Mouse (Mus musculus): ENCODE results near the gene Tbpl1. TPM values are rescaled to one million over a fixed set of nuclear protein-coding genes. Genes with fewer than 3 reads are reported as not detected.

Gene Tbpl1
- polyA plus RNA-seq, 1 experiment from 2014 or later = 52.6 TPM

GRCm38 (mm10) chr10:22660286-22661000 lies 71.3 kb downstream of the Tbpl1 start:
- H3K4me2 ChIP-seq (ENCODE audit: low read length) = no peak overlapping the region
- 85% methylated on average over 5 of the region's 5 CpGs for WGBS
- H3K36me3 ChIP-seq (ENCODE audit: control insufficient read depth, insufficient read depth, low read length) = no peaks in the 10 kb centered on the region
- H3K4me1 ChIP-seq (replicated peaks; ENCODE audit: control insufficient read depth, insufficient read depth, low read length) = no peaks in the 10 kb centered on the region
- H3K9ac ChIP-seq (ENCODE audit: low read length) = no peak overlapping the region
- H3K4me3 ChIP-seq (ENCODE audit: low read depth, low read length) = no peak overlapping the region
- H3K27me3 ChIP-seq (replicated peaks; ENCODE audit: control insufficient read depth, insufficient read depth, low read length) = no peaks in the 10 kb centered on the region
- ATAC-seq (replicated peaks; ENCODE audit: low FRiP score, low TSS enrichment, low read depth) = no peak
- H3K27ac ChIP-seq (ENCODE audit: low read depth) = no peak overlapping the region
- peak; percentile 13 for DNase-seq (ENCODE audit: low spot score)
- no peaks in the 10 kb centered on the region for H3K9me3 ChIP-seq (ENCODE audit: control insufficient read depth, low read length)

GRCm38 (mm10) chr10:22659386-22659725 lies 72.4 kb downstream of the Tbpl1 start:
- H3K9ac ChIP-seq (ENCODE audit: low read length) = no peak overlapping the region
- H3K4me1 ChIP-seq (replicated peaks; ENCODE audit: control insufficient read depth, insufficient read depth, low read length) = no peaks in the 10 kb centered on the region
- H3K4me3 ChIP-seq (ENCODE audit: low read depth, low read length) = no peak overlapping the region
- no peaks in the 10 kb centered on the region for H3K36me3 ChIP-seq (ENCODE audit: control insufficient read depth, insufficient read depth, low read length)
- H3K27ac ChIP-seq (ENCODE audit: low read depth) = no peak overlapping the region
- ATAC-seq (replicated peaks; ENCODE audit: low FRiP score, low TSS enrichment, low read depth) = no peak
- no peaks in the 10 kb centered on the region for H3K27me3 ChIP-seq (replicated peaks; ENCODE audit: control insufficient read depth, insufficient read depth, low read length)
- no peak for DNase-seq (ENCODE audit: low spot score)
- WGBS = 90% methylated on average over 10 of the region's 10 CpGs
- H3K9me3 ChIP-seq (ENCODE audit: control insufficient read depth, low read length) = no peaks in the 10 kb centered on the region
- no peak overlapping the region for H3K4me2 ChIP-seq (ENCODE audit: low read length)

GRCm38 (mm10) chr10:22658534-22659385 lies 73.0 kb downstream of the Tbpl1 start:
- DNase-seq (ENCODE audit: low spot score) (peak; percentile 55), ATAC-seq (replicated peaks; ENCODE audit: low FRiP score, low TSS enrichment, low read depth) (no peak)
- Histone ChIP-seq H3K4me3 (ENCODE audit: low read depth, low read length) (no peak overlapping the region), H3K27ac (ENCODE audit: low read depth) (no peak overlapping the region), H3K27me3 (replicated peaks; ENCODE audit: control insufficient read depth, insufficient read depth, low read length) (no peaks in the 10 kb centered on the region), H3K9me3 (ENCODE audit: control insufficient read depth, low read length) (no peaks in the 10 kb centered on the region), H3K4me2 (ENCODE audit: low read length) (peak overlapping the region; percentile 25), H3K4me1 (replicated peaks; ENCODE audit: control insufficient read depth, insufficient read depth, low read length) (no peaks in the 10 kb centered on the region), H3K9ac (ENCODE audit: low read length) (no peak overlapping the region), H3K36me3 (ENCODE audit: control insufficient read depth, insufficient read depth, low read length) (no peaks in the 10 kb centered on the region)
- 44% methylated on average over 23 of the region's 23 CpGs for WGBS

Small RNA genes lying within 50 kb of the gene (microRNA-seq; reads per million reads assigned to microRNA genes)
- 1.5 reads per million, percentile 17 among the genes with 10 or more reads in this experiment for gene Mir7663

Other genes with a start within 250 kb of the Tbpl1 start
- 0.43 and 0.53 TPM in 2 replicates for gene Slc2a12, start 86.9 kb downstream of the Tbpl1 start, polyA plus RNA-seq (2014; fragmentation: Nextera tagmentation; extraction: Ambion mirVana)
- 257 and 320 TPM in 2 replicates for gene Tcf21, start 88.2 kb upstream of the Tbpl1 start, polyA plus RNA-seq (2014; fragmentation: Nextera tagmentation; extraction: Ambion mirVana)

Measured in intestine, embryonic 14.5 days (tissue).